Mouse (Mus musculus) liver, postnatal 0 days (tissue): ENCODE measurements at regions not wholly inside any gene's neighbourhood (a gene's known extent, or its start where the extent isn't known, plus 50 kb on each side); places are given as distances from the start of the nearest gene placed in this dataset.

ENCODE experiments used
- ATAC-seq: fragments of 200-750 bp; cut with Nextera tagmentation; 2 replicates; pipeline ENCODE4 v1.8.0; 2017; ENCODE audit warnings: mild to moderate bottlenecking, moderate library complexity
- DNase-seq: peaks from one replicate; pipeline ENCODE4 v3.0.0-alpha.2; 2016
- H3K27ac ChIP-seq: fragments of 300-500 bp; sonication (generic); 2 replicates; pipeline ENCODE4 v1.5.1; 2014; ENCODE audit warnings: antibody characterized with exemption, moderate library complexity, mild to moderate bottlenecking, low read depth
- H3K27me3 ChIP-seq: fragments of 300-500 bp; sonication (generic); 2 replicates; pipeline ENCODE4 v1.6.1; 2014; ENCODE audit warnings: low read length, control low read depth, mixed read lengths; ENCODE audit not compliant: insufficient read depth
- H3K36me3 ChIP-seq: fragments of 300-500 bp; sonication (generic); replicated peaks from 2 replicates; pipeline ENCODE4 v1.6.1; 2014; ENCODE audit warnings: mild to moderate bottlenecking, control low read depth, low read length, moderate library complexity, mixed read lengths; ENCODE audit not compliant: insufficient read depth
- H3K4me1 ChIP-seq: fragments of 300-500 bp; sonication (generic); 2 replicates; pipeline ENCODE4 v1.6.1; 2014; ENCODE audit warnings: antibody characterized with exemption, mild to moderate bottlenecking, control low read depth; ENCODE audit not compliant: insufficient read depth
- H3K4me2 ChIP-seq: fragments of 300-500 bp; sonication (generic); 2 replicates; pipeline ENCODE4 v1.6.1; 2014; ENCODE audit warnings: low read depth, mild to moderate bottlenecking, low read length, moderate library complexity, mixed read lengths
- H3K4me3 ChIP-seq: fragments of 300-500 bp; sonication (generic); 2 replicates; pipeline ENCODE4 v1.5.1; 2014; ENCODE audit warnings: low read depth, low read length
- H3K9ac ChIP-seq: fragments of 300-500 bp; sonication (generic); replicated peaks from 2 replicates; pipeline ENCODE4 v1.6.1; 2014; ENCODE audit warnings: mild to moderate bottlenecking, moderate library complexity
- H3K9me3 ChIP-seq: fragments of 300-500 bp; sonication (generic); 2 replicates; pipeline ENCODE4 v1.6.1; 2016; ENCODE audit warnings: mild to moderate bottlenecking, control low read depth, low read length, mixed read lengths
- CTCF ChIP-seq: sonication (generic); IDR thresholded peaks from 2 replicates; pipeline ENCODE4 v1.5.1; 2016; ENCODE audit warnings: antibody characterized with exemption, low read depth
- EP300 ChIP-seq: IDR thresholded peaks from 2 replicates; pipeline ENCODE4 v1.6.1; 2016; ENCODE audit warnings: antibody characterized with exemption, low read depth, mild to moderate bottlenecking
- WGBS: fragments of 180-500 bp; shearing (Covaris S2); extraction: QIAGEN DNeasy Blood & Tissue Kit; methylation state at CpG from one replicate; pipeline ENCODE4 v1.1.7; 2014; ENCODE audit not compliant: insufficient replicate concordance; 5-methylcytosine and 5-hydroxymethylcytosine counted together

GRCm38 (mm10) chr9:63818163-63818562 is 60.4 kb upstream of the Smad3 start:
- ATAC-seq = no peak
- Histone ChIP-seq H3K4me2 (no peak overlapping the region), H3K27ac (no peak overlapping the region), H3K9ac (no peak overlapping the region), H3K27me3 (no peaks in the 10 kb centered on the region), H3K4me1 (no peaks in the 10 kb centered on the region), H3K4me3 (no peak overlapping the region), H3K9me3 (no peaks in the 10 kb centered on the region), H3K36me3 (no peaks in the 10 kb centered on the region)
- TF ChIP-seq CTCF = no peak
- TF ChIP-seq EP300 = no peak
- 70% methylated on average over 3 of the region's 3 CpGs for WGBS
- no peak for DNase-seq

- H3K4me1 ChIP-seq = no peaks in the 10 kb centered on the region
- no peak overlapping the region for H3K4me2 ChIP-seq
- H3K27ac ChIP-seq = no peak overlapping the region
- no peaks in the 10 kb centered on the region for H3K36me3 ChIP-seq
- no peak overlapping the region for H3K9ac ChIP-seq
- peak; percentile 57 for DNase-seq
- no peak for ATAC-seq
- H3K4me3 ChIP-seq = no peak overlapping the region
- H3K27me3 ChIP-seq = no peaks in the 10 kb centered on the region
- WGBS = 64% methylated on average over 2 of the region's 2 CpGs
- TF ChIP-seq CTCF (peak; percentile 74), EP300 (no peak)
- no peaks in the 10 kb centered on the region for H3K9me3 ChIP-seq
These were observed 58.7 kb upstream of the Smad3 start for GRCm38 (mm10) chr9:63816540-63816939.

- no peak for ATAC-seq
These were observed 52.2 kb upstream of the Smad3 start for GRCm38 (mm10) chr9:63809901-63810587.

More at GRCm38 (mm10) chr9:63809901-63810587, 52.2 kb upstream of the Smad3 start:
- Histone ChIP-seq H3K27ac (no peak overlapping the region), H3K36me3 (no peaks in the 10 kb centered on the region), H3K4me2 (no peak overlapping the region), H3K4me1 (no peaks in the 10 kb centered on the region), H3K9me3 (no peaks in the 10 kb centered on the region), H3K9ac (no peak overlapping the region), H3K4me3 (no peak overlapping the region), H3K27me3 (no peaks in the 10 kb centered on the region)
- no peak for DNase-seq
- 79% methylated on average over 3 of the region's 3 CpGs for WGBS
- TF ChIP-seq CTCF (no peak), EP300 (no peak)
